Mouse (Mus musculus) erythroblast, embryonic 14.5 days (primary cell): ENCODE results near the gene Tns3. TPM values are rescaled to one million over a fixed set of nuclear protein-coding genes. Genes with fewer than 3 reads are reported as not detected.
A peak's percentile ranks its signal among the peaks of the same experiment; 100 is the strongest.
"Not testable (repeated sequence)": the region's sequence is repeated elsewhere in the genome, so short reads cannot be mapped to it uniquely, and the experiment has no call there.

Source experiments
- H3K27me3 ChIP-seq: 2 replicates; pipeline ENCODE4 v1.6.1; 2012; ENCODE audit warnings: inconsistent platforms; ENCODE audit not compliant: control insufficient read depth
- H3K36me3 ChIP-seq: 2 replicates; pipeline ENCODE4 v1.6.1; 2012; ENCODE audit warnings: mild to moderate bottlenecking, inconsistent platforms; ENCODE audit not compliant: control insufficient read depth
- H3K4me1 ChIP-seq: 2 replicates; pipeline ENCODE4 v1.6.1; 2012; ENCODE audit warnings: inconsistent platforms; ENCODE audit not compliant: control insufficient read depth
- H3K4me3 ChIP-seq: replicated peaks from 2 replicates; pipeline ENCODE3; 2012; ENCODE audit warnings: moderate library complexity, mild to moderate bottlenecking, inconsistent platforms
- H3K9me3 ChIP-seq: 2 replicates; pipeline ENCODE4 v1.6.1; 2012; ENCODE audit warnings: low read length, inconsistent platforms, mixed read lengths; ENCODE audit not compliant: control insufficient read depth
- GATA1 ChIP-seq: IDR thresholded peaks from 2 replicates; pipeline ENCODE4 v1.6.1; 2012; ENCODE audit warnings: low read length, inconsistent platforms, mixed read lengths
- TAL1 ChIP-seq: IDR thresholded peaks from 3 replicates; pipeline ENCODE4 v1.6.1; 2012; ENCODE audit warnings: low read length, inconsistent platforms, mixed read lengths
- polyA plus RNA-seq: library from polyadenylated mRNA; stranded (reverse); fragments of >175 nt; gene quantifications from 2 replicates; pipeline ENCODE4 v1.2.3, GENCODE M21; 2012

Gene Tns3
- polyA plus RNA-seq, 1 experiment, result 0.01 TPM

DNA sequence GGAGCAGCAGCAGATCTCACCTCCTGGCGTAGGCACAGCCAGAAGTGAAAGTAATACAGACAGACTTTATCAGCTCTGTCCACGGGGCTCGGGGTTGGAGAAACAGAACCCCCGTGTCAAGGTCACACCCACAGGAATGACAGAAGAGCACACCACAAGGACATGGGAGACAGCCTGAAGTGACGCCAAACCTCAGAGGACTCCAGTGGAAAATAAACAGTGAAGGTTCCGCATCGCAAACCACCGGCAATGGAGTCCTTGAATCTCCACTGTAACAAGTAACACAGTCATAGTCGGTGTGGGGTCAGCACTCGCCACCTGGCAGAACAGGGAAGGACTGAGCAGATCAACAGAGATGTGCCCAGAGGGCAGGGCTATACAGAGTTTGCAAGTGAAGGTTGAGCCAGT lies 35.5 kb downstream of the Tns3 start:
- peaks cover 17% of the 10 kb centered on the region for H3K27me3 ChIP-seq
- TF ChIP-seq GATA1, result no peak
- TF ChIP-seq TAL1, result no peak

GRCm38 (mm10) chr11:8627156-8627555 lies 37.2 kb downstream of the Tns3 start:
- Histone ChIP-seq H3K4me3 (no peak overlapping the region), H3K36me3 (no peaks in the 10 kb centered on the region), H3K9me3 (no peaks in the 10 kb centered on the region), H3K27me3 (peaks cover 24% of the 10 kb centered on the region), H3K4me1 (no peaks in the 10 kb centered on the region; the same call in 1 of the 2 replicates)
- TF ChIP-seq GATA1 (no peak), TAL1 (no peak)

More for the DNA sequence above, 35.5 kb downstream of the Tns3 start:
- Histone ChIP-seq H3K9me3 (no peaks in the 10 kb centered on the region), H3K36me3 (no peaks in the 10 kb centered on the region), H3K4me1 (no peaks in the 10 kb centered on the region; the same call in 1 of the 2 replicates), H3K4me3 (no peak overlapping the region)

DNA sequence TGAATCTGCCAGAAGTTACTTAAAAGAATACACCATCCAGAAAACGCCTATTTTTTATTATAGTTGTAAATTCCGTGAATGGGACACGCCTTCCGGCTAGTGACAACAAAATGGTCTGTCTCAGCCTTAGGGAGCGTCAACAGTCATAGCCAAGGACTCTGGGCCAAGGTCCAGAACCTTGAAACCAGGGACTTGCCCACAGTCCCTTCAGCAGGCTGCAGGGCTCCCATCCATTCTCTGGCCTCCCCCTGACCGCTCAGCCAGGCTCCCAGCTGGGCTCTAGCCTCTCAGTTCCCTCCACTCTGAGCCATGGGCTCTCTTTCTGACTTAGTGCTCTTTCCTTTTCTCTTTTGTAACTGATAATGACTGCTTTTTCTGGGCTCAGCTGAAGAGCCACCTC lies 37.6 kb downstream of the Tns3 start:
- TF ChIP-seq GATA1, result no peak
- no peak for TF ChIP-seq TAL1
- Histone ChIP-seq H3K4me3 (no peak overlapping the region), H3K27me3 (peaks cover 24% of the 10 kb centered on the region), H3K36me3 (no peaks in the 10 kb centered on the region), H3K9me3 (no peaks in the 10 kb centered on the region), H3K4me1 (no peaks in the 10 kb centered on the region; the same call in 1 of the 2 replicates)

GRCm38 (mm10) chr11:8625915-8626604 lies 38.3 kb downstream of the Tns3 start:
- H3K36me3 ChIP-seq, result no peaks in the 10 kb centered on the region
- no peak overlapping the region for H3K4me3 ChIP-seq
- no peaks in the 10 kb centered on the region; the same call in 1 of the 2 replicates for H3K4me1 ChIP-seq
- H3K27me3 ChIP-seq, result peaks cover 24% of the 10 kb centered on the region
- H3K9me3 ChIP-seq, result no peaks in the 10 kb centered on the region
- no peak for TF ChIP-seq TAL1
- TF ChIP-seq GATA1, result no peak

- Histone ChIP-seq H3K36me3 (no peaks in the 10 kb centered on the region), H3K27me3 (peaks cover 24% of the 10 kb centered on the region), H3K4me1 (no peaks in the 10 kb centered on the region; the same call in 1 of the 2 replicates), H3K4me3 (no peak overlapping the region), H3K9me3 (no peaks in the 10 kb centered on the region)
- TF ChIP-seq TAL1 (no peak), GATA1 (no peak)
Observed at GRCm38 (mm10) chr11:8625451-8625850, 38.9 kb downstream of the Tns3 start.

DNA sequence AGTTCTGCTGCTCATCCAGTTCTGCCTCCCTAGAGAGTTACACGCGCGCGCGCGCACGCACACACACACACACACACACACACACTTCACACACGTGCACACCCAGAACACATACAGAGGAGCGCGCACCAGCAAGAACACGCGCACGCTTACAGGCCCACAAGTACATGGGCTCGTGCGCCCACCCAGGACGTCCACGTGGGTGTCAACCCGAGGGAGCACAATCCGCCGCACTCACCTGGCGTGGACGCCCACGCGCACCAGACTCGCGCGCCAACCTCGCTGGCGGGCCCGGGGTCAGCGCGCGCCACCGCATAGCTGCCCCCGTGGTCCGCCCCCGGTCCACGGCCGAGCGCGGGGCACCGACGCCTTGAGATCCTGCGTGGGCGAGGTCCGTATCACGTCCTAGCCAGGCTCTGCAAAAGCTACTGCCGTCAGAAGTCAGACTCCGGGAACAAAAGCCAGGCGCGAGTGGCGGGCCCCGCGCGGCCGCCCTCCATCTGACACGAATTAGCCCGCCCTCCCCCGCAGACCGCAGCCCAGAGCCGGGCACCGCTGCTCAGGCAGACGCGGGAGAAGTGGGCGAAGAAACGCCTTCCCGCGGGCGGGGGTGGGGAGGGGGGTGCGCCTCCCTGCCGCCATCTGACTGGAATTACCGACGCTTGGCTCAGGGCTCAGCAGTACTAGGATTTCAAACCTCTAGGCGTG lies 40.0 kb downstream of the Tns3 start:
- Histone ChIP-seq H3K9me3 (no peaks in the 10 kb centered on the region), H3K4me1 (no peaks in the 10 kb centered on the region; the same call in 1 of the 2 replicates), H3K27me3 (peaks cover 24% of the 10 kb centered on the region), H3K36me3 (no peaks in the 10 kb centered on the region), H3K4me3 (peak overlapping the region; percentile 51)
- TF ChIP-seq GATA1 (no peak), TAL1 (no peak)

- H3K4me3 ChIP-seq, result peak overlapping the region; percentile 51
Observed at GRCm38 (mm10) chr11:8623852-8624178, 40.5 kb downstream of the Tns3 start.

DNA sequence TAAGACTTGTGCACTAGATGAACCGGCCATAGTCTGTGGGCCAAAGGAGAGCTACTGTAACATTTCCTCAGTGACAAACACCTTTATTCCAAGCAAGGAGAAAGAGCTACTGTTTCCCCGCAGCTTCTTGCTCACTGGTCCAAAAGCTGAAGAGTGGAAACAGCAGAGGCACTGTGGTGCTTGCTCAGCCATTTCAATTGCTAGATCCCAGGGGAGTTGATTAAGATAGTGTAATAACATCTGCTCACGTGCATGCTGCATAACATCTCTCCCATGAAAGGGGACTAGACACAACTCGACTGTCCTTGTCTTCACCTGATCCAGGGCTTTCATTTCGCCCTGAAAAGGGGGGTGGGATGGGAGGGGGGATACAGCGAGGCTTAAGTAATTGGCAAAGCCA lies 41.7 kb downstream of the Tns3 start:
- Histone ChIP-seq H3K4me1 (no peaks in the 10 kb centered on the region), H3K27me3 (peaks cover 24% of the 10 kb centered on the region), H3K36me3 (no peaks in the 10 kb centered on the region)

More at GRCm38 (mm10) chr11:8623852-8624178, 40.5 kb downstream of the Tns3 start:
- no peaks in the 10 kb centered on the region for H3K36me3 ChIP-seq
- no peak for TF ChIP-seq GATA1
- TF ChIP-seq TAL1, result no peak
- peaks cover 24% of the 10 kb centered on the region for H3K27me3 ChIP-seq
- no peaks in the 10 kb centered on the region for H3K4me1 ChIP-seq
- H3K9me3 ChIP-seq, result no peaks in the 10 kb centered on the region

GRCm38 (mm10) chr11:8619111-8619510 lies 45.2 kb downstream of the Tns3 start:
- not testable (repeated sequence) for H3K9me3 ChIP-seq, H3K27me3 ChIP-seq, H3K4me3 ChIP-seq, H3K4me1 ChIP-seq, H3K36me3 ChIP-seq

More for the DNA sequence above, 41.7 kb downstream of the Tns3 start:
- Histone ChIP-seq H3K4me3 (no peak overlapping the region), H3K9me3 (no peaks in the 10 kb centered on the region)
- TF ChIP-seq GATA1 (no peak), TAL1 (no peak)

GRCm38 (mm10) chr11:8618301-8618700 lies 46.0 kb downstream of the Tns3 start:
- no peak overlapping the region for H3K4me3 ChIP-seq
- no peaks in the 10 kb centered on the region for H3K9me3 ChIP-seq
- H3K4me1 ChIP-seq, result no peaks in the 10 kb centered on the region
- H3K27me3 ChIP-seq, result peaks cover 1% of the 10 kb centered on the region
- H3K36me3 ChIP-seq, result no peaks in the 10 kb centered on the region
- no peak for TF ChIP-seq TAL1
- TF ChIP-seq GATA1, result no peak
